Mouse (Mus musculus): ENCODE data around the gene Nploc4.

GRCm38 (mm10) chr11:120404814-120405213 lies 32.7 kb downstream of the Nploc4 start:
- no peak for TF ChIP-seq USF1 (IDR thresholded peaks at IDR 0.05; ENCODE audit: low read depth)
- TF ChIP-seq CTCF (IDR thresholded peaks at IDR 0.05; ENCODE audit: control insufficient read depth, insufficient read depth, insufficient read length) = no peak

Measured in C2C12 (cell line).